In the genomic region with DNA sequence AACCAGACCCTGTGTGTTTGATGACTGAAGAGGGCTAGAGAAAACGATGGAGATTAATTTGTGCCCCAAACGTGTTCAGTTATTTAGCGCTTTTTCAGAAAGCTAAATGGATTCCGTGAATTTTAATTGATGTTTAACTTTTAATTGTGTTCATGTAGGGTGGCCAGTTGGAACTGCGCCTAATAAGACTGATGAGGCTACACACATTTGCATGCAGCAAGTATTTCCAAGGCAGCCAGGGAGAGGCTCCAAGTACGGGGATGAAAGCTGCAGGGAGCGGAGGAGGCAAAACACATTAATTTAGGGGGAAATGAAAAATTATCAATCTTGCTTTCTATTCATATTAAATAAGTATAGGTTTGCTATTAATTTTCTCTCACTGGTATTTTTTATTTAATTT, we compare ENCODE assay signal across 17 mouse cellular contexts.
DNase-seq lines count a peak whose midpoint lies in the region; ATAC-seq lines count a peak whose summit lies in the region.
"Had no signal": no experiment of that assay in that cellular context is flagged by ENCODE, and none has a peak within 500 bp of the region (broad histone marks: within the 10 kb centered on the region; RNA-seq: fewer than 3 reads in every experiment).

No protein-coding gene starts in this region.

- WGBS in forebrain, embryonic 14.5 days: 23% methylated on average over 7 of the region's 7 CpGs
- 64% methylated on average over 7 of the region's 7 CpGs for whole genome bisulfite sequencing in forebrain, embryonic 12.5 days

- peak; percentile 50; the same call in 1 of the 2 replicates for ATAC-seq in forebrain, embryonic 14.5 days
- ATAC-seq in forebrain, embryonic 12.5 days (ENCODE audit: low FRiP score): no peak
- ATAC-seq: inflammation-experienced regulatory T-cells, adult 6 months had no signal

- no peak overlapping the region for H3K27ac ChIP-seq in forebrain, embryonic 14.5 days (ENCODE audit: low read depth, low read length)
- no peak overlapping the region for H3K27ac ChIP-seq in forebrain, embryonic 12.5 days
- H3K27ac ChIP-seq: heart, adult 2 months had no signal

- no peak overlapping the region for H3K4me3 ChIP-seq in forebrain, embryonic 14.5 days (ENCODE audit: low read depth, low read length)
- no peak overlapping the region for H3K4me3 ChIP-seq in forebrain, embryonic 12.5 days (replicated peaks)
- H3K4me3 ChIP-seq: heart, adult 2 months; myocyte had no signal

- H3K27me3 ChIP-seq in forebrain, embryonic 14.5 days (replicated peaks; ENCODE audit: control insufficient read depth, insufficient read depth, low read length): no peaks in the 10 kb centered on the region; the same call in 1 of the 2 replicates
- 0 out of 2 replicates have a peak, but pooled peaks cover 6% of the 10 kb centered on the region for H3K27me3 ChIP-seq in forebrain, embryonic 12.5 days

- no peak overlapping the region for H3K9ac ChIP-seq in forebrain, embryonic 14.5 days (ENCODE audit: low read length)
- no peak overlapping the region for H3K9ac ChIP-seq in forebrain, embryonic 12.5 days

- no peak overlapping the region for H3K4me2 ChIP-seq in forebrain, embryonic 14.5 days (ENCODE audit: low read length)
- no peak overlapping the region for H3K4me2 ChIP-seq in forebrain, embryonic 12.5 days

- H3K36me3 ChIP-seq in forebrain, embryonic 14.5 days (ENCODE audit: control insufficient read depth, insufficient read depth, low read length): no peaks in the 10 kb centered on the region
- no peaks in the 10 kb centered on the region for H3K36me3 ChIP-seq in forebrain, embryonic 12.5 days (replicated peaks)

- peaks cover 3% of the 10 kb centered on the region; the same call in 1 of the 2 replicates for H3K4me1 ChIP-seq in forebrain, embryonic 14.5 days (ENCODE audit: control insufficient read depth, insufficient read depth, low read length)
- peaks cover 3% of the 10 kb centered on the region; the same call in 1 of the 2 replicates for H3K4me1 ChIP-seq in forebrain, embryonic 12.5 days

- DNase-seq in forebrain, embryonic 14.5 days (ENCODE audit: low spot score): peak; percentile 86
- peak; percentile 50 to 64 for DNase-seq in layer of hippocampus, adult 18-20 months (ENCODE audit: low spot score in 2 of 2)
- no peak for DNase-seq in layer of hippocampus, postnatal 36 days
- peak; percentile 29 for DNase-seq in right cerebral cortex, postnatal 4 days
- no peak for DNase-seq in right cerebral cortex, postnatal 14 days
- no peak for DNase-seq in spleen, postnatal 36 days (ENCODE audit: low spot score in 2 of 2)
- DNase-seq in heart, adult 8-10 months (ENCODE audit: low spot score): no peak
- DNase-seq: cerebellum, adult 11 months; gastrocnemius, postnatal 14 days; heart, adult 2 months; left cerebral cortex, postnatal 4 days; lung, adult 18-20 months; right cerebral cortex, postnatal 25 days; thymus, postnatal 36 days had no signal

- H3K9me3 ChIP-seq in forebrain, embryonic 14.5 days (replicated peaks; ENCODE audit: control insufficient read depth, low read length): no peaks in the 10 kb centered on the region
- no peaks in the 10 kb centered on the region for H3K9me3 ChIP-seq in forebrain, embryonic 12.5 days

Comparison
In these comparisons a context has a peak if more than half of its experiments do, and no peak if none do; other contexts are left out.
1. DNase-seq: peak in forebrain, embryonic 14.5 days (single experiment), layer of hippocampus, adult 18-20 months (2 of 2) and right cerebral cortex, postnatal 4 days (single experiment); none in layer of hippocampus, postnatal 36 days (0 of 2), right cerebral cortex, postnatal 14 days (single experiment), spleen, postnatal 36 days (0 of 2) and heart, adult 8-10 months (single experiment).